Mouse (Mus musculus) stomach, postnatal 0 days (tissue): ENCODE measurements around the gene Cnpy3.

Experiments
- CTCF ChIP-seq: IDR thresholded peaks from 2 replicates; pipeline ENCODE4 v1.5.1; 2016; ENCODE audit warnings: antibody characterized with exemption, low read depth, mild to moderate bottlenecking, moderate library complexity
- EP300 ChIP-seq: optimal IDR thresholded peaks from 2 replicates; pipeline ENCODE3; 2016; ENCODE audit warnings: antibody characterized with exemption

DNA sequence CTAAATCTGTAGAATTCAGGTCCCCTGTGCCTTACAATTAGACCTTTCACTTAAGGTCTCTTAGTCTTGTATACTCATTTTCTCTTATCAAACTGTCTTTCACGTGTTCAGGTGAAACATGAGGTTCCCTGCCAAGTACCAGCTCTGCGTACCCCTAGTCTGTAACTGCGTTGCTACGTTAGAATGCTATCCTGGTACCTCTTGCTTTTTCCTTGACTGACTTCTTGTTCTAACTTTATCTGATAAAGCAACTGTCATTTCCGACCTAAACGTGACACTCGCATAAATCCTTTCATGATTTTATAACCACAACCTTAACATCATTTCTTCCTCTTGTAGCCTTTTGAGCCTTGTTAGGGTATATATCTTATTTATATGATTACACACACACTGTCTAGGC lies 39.6 kb downstream of the Cnpy3 start:
- TF ChIP-seq CTCF: no peak
- TF ChIP-seq EP300: no peak
